26 mouse cellular contexts compared by ENCODE assay signal in genomic region chr8:126642665-126643064, GRCm38 (mm10). TPM values are rescaled to one million over a fixed set of nuclear protein-coding genes. Genes with fewer than 3 reads are reported as not detected.
DNase-seq lines count a peak whose midpoint lies in the region; ATAC-seq and TF ChIP-seq lines count a peak whose summit lies in the region.
"Had no signal": no experiment of that assay in that cellular context is flagged by ENCODE, and none has a peak within 500 bp of the region (broad histone marks: within the 10 kb centered on the region; RNA-seq: fewer than 3 reads in every experiment).

No protein-coding gene starts in this region.

- no peak overlapping the region for H3K9ac ChIP-seq in MEL (ENCODE audit: control insufficient read depth, low read depth, low read length, poor library complexity, severe bottlenecking)
- H3K9ac ChIP-seq in lung, postnatal 0 days (replicated peaks; ENCODE audit: low read depth), result no peak overlapping the region
- H3K9ac ChIP-seq: forebrain, embryonic 13.5 days; heart, embryonic 12.5 days; heart, embryonic 15.5 days; hindbrain, embryonic 13.5 days had no signal

- TF ChIP-seq RAD21 in MEL (IDR thresholded peaks at IDR 0.05; ENCODE audit: low read depth, low read length), result no peak

- no peak overlapping the region for H3K27ac ChIP-seq in MEL (ENCODE audit: control insufficient read depth, low read depth, low read length)
- no peak overlapping the region for H3K27ac ChIP-seq in lung, postnatal 0 days (ENCODE audit: low read length)
- H3K27ac ChIP-seq: forebrain, embryonic 10.5 days; forebrain, embryonic 13.5 days; heart, embryonic 15.5 days; hindbrain, embryonic 10.5 days; hindbrain, embryonic 13.5 days had no signal

- H3K9me3 ChIP-seq in MEL (replicated peaks; ENCODE audit: insufficient read depth, low read length), result no peaks in the 10 kb centered on the region
- H3K9me3 ChIP-seq in megakaryocyte, embryonic 14.5 days, result peaks cover 32% of the 10 kb centered on the region
- no peaks in the 10 kb centered on the region for H3K9me3 ChIP-seq in lung, postnatal 0 days (ENCODE audit: low read length)
- H3K9me3 ChIP-seq: forebrain, embryonic 10.5 days; heart, embryonic 15.5 days; hindbrain, embryonic 10.5 days had no signal

- no peak for TF ChIP-seq CTCF in MEL (IDR thresholded peaks at IDR 0.05 in 2 of 3, conservative IDR thresholded peaks at IDR 0.05 in 1 of 3; ENCODE audit: control insufficient read depth in 1 of 3, insufficient read depth in 1 of 3, low read depth in 2 of 3, low read length in 3 of 3, poor library complexity in 1 of 3, severe bottlenecking in 1 of 3)
- TF ChIP-seq CTCF in lung, postnatal 0 days (IDR thresholded peaks at IDR 0.05), result no peak

- H3K4me1 ChIP-seq in MEL (ENCODE audit: control insufficient read depth in 1 of 2, insufficient read depth in 2 of 2, low read length in 2 of 2), result no peaks in the 10 kb centered on the region
- peaks cover 31% of the 10 kb centered on the region for H3K4me1 ChIP-seq in megakaryocyte, embryonic 14.5 days
- no peaks in the 10 kb centered on the region for H3K4me1 ChIP-seq in lung, postnatal 0 days (ENCODE audit: insufficient read depth, low read depth, low read length)
- H3K4me1 ChIP-seq: forebrain, embryonic 13.5 days had no signal

- ATAC-seq in lung, postnatal 0 days, result no peak
- ATAC-seq: CD4-positive, CD25-positive, alpha-beta regulatory T cell, adult 4 months; forebrain, embryonic 13.5 days; forebrain, embryonic 16.5 days; hindbrain, embryonic 16.5 days; Patski had no signal

- no peaks in the 10 kb centered on the region for H3K79me2 ChIP-seq in MEL (ENCODE audit: control insufficient read depth, insufficient read depth, low read length, poor library complexity)

- H3K36me3 ChIP-seq in MEL (ENCODE audit: control insufficient read depth in 1 of 2, insufficient read depth in 2 of 2, low read length in 2 of 2), result no peaks in the 10 kb centered on the region
- H3K36me3 ChIP-seq in megakaryocyte, embryonic 14.5 days (replicated peaks; ENCODE audit: low read length), result peaks cover 7% of the 10 kb centered on the region
- H3K36me3 ChIP-seq in lung, postnatal 0 days (ENCODE audit: insufficient read depth, low read length), result no peaks in the 10 kb centered on the region
- H3K36me3 ChIP-seq: forebrain, embryonic 10.5 days; heart, embryonic 12.5 days; heart, embryonic 15.5 days; hindbrain, embryonic 10.5 days; hindbrain, embryonic 13.5 days had no signal

- DNase-seq in 416B (ENCODE audit: low read depth) (peak; percentile 24), MEL (ENCODE audit: low read depth, low spot score) (peak; percentile 39)
- no peak for DNase-seq in kidney, postnatal 25 days
- DNase-seq in left cerebral cortex, adult 18-20 months (ENCODE audit: low spot score in 2 of 2), result no peak
- DNase-seq in lung, postnatal 0 days (ENCODE audit: low spot score), result no peak
- DNase-seq: adrenal gland, postnatal 10 days; adrenal gland, postnatal 36 days; cerebellum, adult 18-20 months; cerebellum, adult 9-10 months; cerebellum, postnatal 14 days; gastrocnemius, postnatal 10 days; gastrocnemius, postnatal 36 days; heart, adult 11 months; heart, postnatal 10 days; heart, postnatal 36 days had no signal

- peaks cover 0 to 2% of the 10 kb centered on the region in 2 experiments; a peak in 2 of 4 replicates for H3K27me3 ChIP-seq in MEL (ENCODE audit: control insufficient read depth in 1 of 2, insufficient read depth in 2 of 2, low read length in 2 of 2)
- H3K27me3 ChIP-seq in megakaryocyte, embryonic 14.5 days (replicated peaks), result peaks cover 4% of the 10 kb centered on the region
- no peaks in the 10 kb centered on the region for H3K27me3 ChIP-seq in lung, postnatal 0 days (replicated peaks; ENCODE audit: insufficient read depth, low read length)
- H3K27me3 ChIP-seq: forebrain, embryonic 13.5 days; heart, embryonic 12.5 days; heart, embryonic 15.5 days; hindbrain, embryonic 13.5 days; Patski had no signal

- no peak overlapping the region for H3K4me3 ChIP-seq in MEL (ENCODE audit: control insufficient read depth in 1 of 2, insufficient read depth in 1 of 2, low read depth in 2 of 2, low read length in 2 of 2)
- H3K4me3 ChIP-seq in megakaryocyte, embryonic 14.5 days (replicated peaks), result peak overlapping the region; percentile 78
- H3K4me3 ChIP-seq in lung, postnatal 0 days (ENCODE audit: low read depth, low read length), result no peak overlapping the region
- H3K4me3 ChIP-seq: forebrain, embryonic 10.5 days; forebrain, embryonic 13.5 days; heart, embryonic 12.5 days; heart, embryonic 15.5 days; hindbrain, embryonic 10.5 days; hindbrain, embryonic 13.5 days had no signal

- WGBS in lung, postnatal 0 days, result 97% methylated on average over 4 of the region's 4 CpGs

- no peak for TF ChIP-seq POLR2A in MEL (IDR thresholded peaks at IDR 0.05; ENCODE audit: control insufficient read depth in 1 of 2, insufficient read depth in 1 of 2, low read depth in 1 of 2, low read length in 2 of 2, poor library complexity in 1 of 2)

- no peak overlapping the region for H3K4me2 ChIP-seq in lung, postnatal 0 days (replicated peaks; ENCODE audit: low read depth, low read length)
- H3K4me2 ChIP-seq: forebrain, embryonic 13.5 days; heart, embryonic 12.5 days; heart, embryonic 15.5 days; hindbrain, embryonic 13.5 days had no signal

- TF ChIP-seq EP300 in MEL (IDR thresholded peaks at IDR 0.05; ENCODE audit: low read depth in 1 of 2, low read length in 2 of 2), result no peak
- no peak for TF ChIP-seq EP300 in lung, postnatal 0 days (IDR thresholded peaks at IDR 0.05)

TF ChIP-seq in MEL, 35 proteins besides CTCF, POLR2A, EP300 and RAD21:
- TF ChIP-seq CHD1 (IDR thresholded peaks at IDR 0.05; ENCODE audit: low read depth, low read length) (no peak), TAL1 (IDR thresholded peaks at IDR 0.05; ENCODE audit: low read length) (no peak), ETS1 (IDR thresholded peaks at IDR 0.05; ENCODE audit: low read depth, low read length) (no peak), KAT2A (conservative IDR thresholded peaks at IDR 0.05; ENCODE audit: low read depth, low read length) (no peak), TCF12 (IDR thresholded peaks at IDR 0.05; ENCODE audit: low read depth, low read length) (no peak), ZMIZ1 (IDR thresholded peaks at IDR 0.05; ENCODE audit: low read depth, low read length) (no peak), ZKSCAN1 (IDR thresholded peaks at IDR 0.05; ENCODE audit: low read depth, low read length) (no peak), MAX (IDR thresholded peaks at IDR 0.05; ENCODE audit: low read length) (no peak), NELFE (IDR thresholded peaks at IDR 0.05; ENCODE audit: low read depth, low read length) (no peak), MXI1 (IDR thresholded peaks at IDR 0.05; ENCODE audit: low read depth, low read length) (no peak), TBP (IDR thresholded peaks at IDR 0.05; ENCODE audit: low read depth, low read length) (no peak), MYB (IDR thresholded peaks at IDR 0.05; ENCODE audit: low read depth, low read length) (no peak), ZNF384 (IDR thresholded peaks at IDR 0.05; ENCODE audit: low read depth, low read length) (no peak), USF2 (IDR thresholded peaks at IDR 0.05; ENCODE audit: borderline replicate concordance in 1 of 2, insufficient read depth in 1 of 2, low read depth in 1 of 2, low read length in 2 of 2) (no peak), BHLHE40 (IDR thresholded peaks at IDR 0.05; ENCODE audit: borderline replicate concordance, low read depth, low read length) (no peak), SIN3A (IDR thresholded peaks at IDR 0.05; ENCODE audit: low read length) (no peak)
TF ChIP-seq in MEL: peak in this region for 0.

RNA-seq across cellular contexts. Expression of gene Irf2bp2, which starts 48.9 kb away (rescaled TPM):
- 30.4 and 37.2 TPM in 2 replicates for total RNA-seq in MEL (2012; rRNA removed)
- 10 to 100 TPM in 1 of 2 experiments, not detected in 1; 17.1 TPM for polyA plus RNA-seq in MEL (2012; ENCODE audit: insufficient read depth in 1 of 2, insufficient read length in 2 of 2, low read depth in 1 of 2, low replicate concordance in 2 of 2, missing spikeins in 1 of 2)
- 51.5 and 58.6 TPM in 2 replicates for polyA plus RNA-seq in megakaryocyte, embryonic 14.5 days (2012; ENCODE audit: insufficient read depth, low replicate concordance)
- 10 to 100 TPM; 74.0 to 77.6 TPM for total RNA-seq in left cerebral cortex, adult 18-20 months (2021)
- polyA plus RNA-seq in lung, postnatal 0 days (2015; fragmentation: Nextera tagmentation; extraction: Ambion mirVana), result 19.5 and 24.1 TPM in 2 replicates

Comparison
In these comparisons a context has a peak if more than half of its experiments do, and no peak if none do; other contexts are left out.
1. DNase-seq: peak in 416B (single experiment) and MEL (single experiment); none in kidney, postnatal 25 days (0 of 2), left cerebral cortex, adult 18-20 months (0 of 2) and lung, postnatal 0 days (single experiment).